Mouse (Mus musculus): ENCODE data around the gene C1s2. TPM values are rescaled to one million over a fixed set of nuclear protein-coding genes. Genes with fewer than 3 reads are reported as not detected.
"Not testable (repeated sequence)": the region's sequence is repeated elsewhere in the genome, so short reads cannot be mapped to it uniquely, and the experiment has no call there.

Gene C1s2
- total RNA-seq, 2 experiments from 2014 or later, result 0.14 to 0.16 TPM

DNA sequence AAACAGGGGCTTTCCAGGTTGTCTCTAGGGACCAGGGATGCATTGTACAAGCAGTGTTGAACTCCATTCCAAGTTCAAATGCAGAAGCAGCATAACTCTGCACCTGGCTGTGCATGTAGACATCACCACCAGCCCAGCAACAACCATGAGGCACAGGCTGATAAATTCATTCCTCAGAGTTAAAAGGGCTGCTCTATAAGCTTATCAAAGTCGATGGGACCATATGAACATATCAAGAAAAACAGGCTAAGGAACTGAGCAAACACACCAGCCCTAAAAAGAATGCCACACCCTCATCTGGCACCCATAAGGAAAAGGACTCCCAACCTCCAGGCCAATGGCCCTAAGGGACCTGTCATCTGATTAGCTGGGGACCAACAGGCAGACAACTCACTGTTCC is 10.5 kb upstream of the C1s2 start:
- DNase-seq (ENCODE audit: low spot score in 2 of 2), result no peak
- intact Hi-C loops (cut with DNase I), result loop anchor here (10.0 kb wide), 1 partner anchor 162 kb away; no protein-coding TSS in a partner anchor

DNA sequence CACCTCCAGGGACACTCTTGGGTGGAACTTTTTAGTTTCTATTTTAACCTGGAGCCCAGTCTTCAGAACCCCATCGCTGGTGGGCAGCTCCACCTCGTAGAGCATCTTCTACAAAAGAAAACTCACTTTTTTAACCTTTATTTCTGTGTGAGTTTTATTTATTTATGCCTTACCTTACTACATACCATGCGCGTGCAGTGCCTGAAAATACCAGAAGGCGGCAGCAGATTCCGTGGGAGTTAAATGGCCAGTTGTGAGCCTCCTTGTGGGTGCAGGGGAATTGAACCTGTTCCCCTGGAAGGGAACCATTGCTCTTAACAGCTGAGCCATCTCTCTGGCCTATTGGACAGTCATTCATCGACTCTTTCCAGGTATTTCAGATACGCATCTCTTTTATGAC is 5.1 kb upstream of the C1s2 start:
- intact Hi-C loops (cut with DNase I), result loop anchor here (5.0 to 10.0 kb wide), 2 partner anchors 69 to 156 kb away; partner anchors contain the start of gene C1rb
- peak; percentile 24 to 46 for DNase-seq (ENCODE audit: low spot score in 2 of 2)

DNA sequence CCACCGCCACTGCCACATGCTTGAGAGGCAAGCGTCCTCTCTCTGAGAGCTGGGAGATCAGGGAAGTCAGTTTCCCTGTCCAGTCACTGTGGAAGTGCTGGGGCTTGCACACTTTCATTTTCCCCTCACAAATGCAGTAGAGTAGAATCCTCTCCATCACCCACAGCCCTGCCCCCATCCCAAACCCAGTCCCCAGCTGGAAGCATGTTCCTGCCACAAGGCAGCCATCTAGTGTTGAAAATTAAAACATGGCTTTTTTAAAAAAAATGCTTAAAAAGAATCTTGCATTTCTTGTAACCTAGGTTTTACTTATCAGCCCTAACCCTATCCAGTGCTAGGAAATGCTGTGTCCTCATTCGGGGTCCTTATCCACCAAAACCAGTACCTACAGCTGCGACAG is 4.2 kb upstream of the C1s2 start:
- peak in 1 of 2 experiments; percentile 15 for DNase-seq (ENCODE audit: low spot score in 2 of 2)
- intact Hi-C loops (cut with DNase I), result loop anchor here (5.0 to 10.0 kb wide), 2 partner anchors 68 to 155 kb away; partner anchors contain the start of gene C1rb

DNA sequence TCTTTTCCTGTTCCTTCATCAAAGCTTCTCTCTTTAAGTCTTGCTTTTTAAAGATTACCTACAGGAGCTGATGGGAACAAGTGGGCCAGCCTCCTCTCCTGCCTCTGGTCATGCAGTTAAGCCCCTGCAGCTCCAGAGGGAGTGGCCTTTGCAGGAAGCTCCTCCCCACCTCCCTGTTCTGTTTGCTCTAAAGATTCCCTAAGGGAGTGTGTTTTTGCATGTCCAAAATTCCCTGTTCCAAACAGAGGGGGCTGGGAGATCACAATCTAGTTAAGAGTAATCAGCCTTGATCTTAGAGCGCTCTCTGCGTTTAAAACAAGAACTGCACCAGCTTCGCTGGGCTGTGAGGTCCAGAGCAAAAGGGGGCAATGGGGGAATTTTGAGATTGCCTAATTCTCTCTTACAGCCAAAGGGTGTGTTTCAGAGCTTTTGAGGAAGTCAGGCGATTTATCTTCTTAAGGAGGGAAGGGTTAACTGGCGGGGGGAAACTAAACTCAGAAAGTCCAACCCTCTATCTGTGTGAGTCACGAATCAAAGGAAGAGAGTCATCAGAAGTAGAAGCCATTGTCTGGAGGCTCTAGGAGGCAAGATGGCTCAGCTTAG is 1.1 kb upstream of the C1s2 start:
- intact Hi-C loops (cut with DNase I); DNase-seq (ENCODE audit: low spot score in 2 of 2): not testable (repeated sequence)

DNA sequence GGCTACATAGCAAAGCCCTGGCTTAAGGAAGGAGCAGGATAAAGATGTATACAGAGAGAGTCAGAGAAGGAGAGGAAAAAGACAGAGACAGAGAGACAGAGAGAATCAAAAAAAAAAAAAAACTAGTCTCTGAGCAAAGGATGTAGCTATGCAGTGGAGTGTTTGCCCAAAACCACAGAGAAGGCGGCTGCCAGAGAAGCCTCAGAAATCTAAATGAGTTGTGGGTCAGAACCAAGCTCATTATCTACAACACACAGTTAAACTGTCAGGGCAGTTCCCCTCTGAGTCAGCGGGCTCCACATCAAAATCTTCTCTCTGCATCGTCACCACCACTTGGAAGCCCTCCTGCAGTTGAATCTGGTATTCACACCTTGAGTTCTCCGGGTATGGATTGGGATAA is 5.1 kb downstream of the C1s2 start:
- intact Hi-C loops (cut with DNase I), result no loop called here
- DNase-seq (ENCODE audit: low spot score in 2 of 2), result no peak

- DNase-seq (ENCODE audit: low spot score in 2 of 2); intact Hi-C loops (cut with DNase I): not testable (repeated sequence)
Measured at GRCm38 (mm10) chr6:124626184-124626583, 9.7 kb downstream of the C1s2 start.

DNA sequence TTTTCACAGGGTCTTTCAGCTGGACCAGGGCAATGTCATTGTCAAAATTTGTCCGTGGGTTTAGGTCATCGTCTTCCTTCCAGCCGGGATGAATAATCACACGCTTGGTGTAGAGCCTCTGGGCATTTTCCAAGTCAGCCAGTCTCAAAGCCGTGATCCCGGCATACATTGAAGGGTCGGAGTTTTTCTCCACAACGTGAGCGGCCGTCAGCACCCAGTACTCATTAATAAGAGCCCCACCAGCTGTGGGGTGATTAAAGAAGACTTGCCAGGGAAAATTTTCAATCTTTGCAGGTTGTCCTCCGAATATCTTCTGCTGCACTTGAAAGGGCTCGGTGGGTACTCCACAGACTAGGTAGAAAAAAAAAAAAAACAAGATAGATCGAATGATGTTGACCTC is 10.3 kb downstream of the C1s2 start:
- intact Hi-C loops (cut with DNase I), result no loop called here
- DNase-seq (ENCODE audit: low spot score in 2 of 2), result no peak

DNA sequence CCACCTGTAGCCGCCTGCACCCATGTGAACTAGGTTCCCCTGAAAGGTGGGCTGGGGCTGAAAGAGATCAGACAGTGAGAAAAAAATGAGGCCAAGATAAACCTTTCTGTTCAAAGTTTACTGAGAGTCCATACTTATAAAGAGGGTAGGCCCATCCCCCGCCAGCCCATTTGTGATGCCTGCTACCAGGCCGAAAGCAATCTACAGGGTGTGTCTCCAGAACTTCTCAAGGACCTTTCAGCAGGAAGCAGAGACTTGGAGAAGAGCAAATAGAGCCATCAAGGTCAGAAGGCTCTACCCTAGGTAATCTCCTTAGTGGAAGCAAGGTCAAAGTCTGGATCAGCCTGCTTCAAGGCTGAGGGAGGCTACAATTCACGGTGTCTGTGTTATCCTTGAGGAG is 33.9 kb downstream of the C1s2 start:
- intact Hi-C loops (cut with DNase I), result no loop called here
- DNase-seq (ENCODE audit: low spot score in 2 of 2), result no peak

DNA sequence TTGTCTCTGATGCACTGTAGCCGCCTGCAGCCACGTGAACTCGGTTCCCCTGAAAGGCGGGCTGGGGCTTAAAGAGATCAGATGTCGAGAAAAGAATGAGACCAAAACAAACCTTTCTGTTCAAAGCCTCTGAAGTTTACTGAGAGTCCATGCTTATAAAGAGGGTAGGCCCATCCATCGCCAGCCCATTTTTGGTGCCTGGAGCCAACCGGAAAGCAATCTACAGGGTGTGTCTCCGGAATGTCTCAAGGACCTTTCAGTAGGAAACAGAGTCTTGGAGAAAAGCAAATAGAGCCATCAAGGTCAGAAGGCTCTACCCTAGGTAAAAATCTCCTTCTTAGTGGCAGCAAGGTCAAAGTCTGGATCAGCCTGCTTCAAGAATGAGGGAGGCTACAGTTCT is 42.8 kb downstream of the C1s2 start:
- intact Hi-C loops (cut with DNase I), result no loop called here
- DNase-seq (ENCODE audit: low spot score in 2 of 2), result no peak

GRCm38 (mm10) chr6:124592186-124592700 is 43.6 kb downstream of the C1s2 start:
- intact Hi-C loops (cut with DNase I), result no loop called here
- DNase-seq (ENCODE audit: low spot score in 2 of 2), result no peak

DNA sequence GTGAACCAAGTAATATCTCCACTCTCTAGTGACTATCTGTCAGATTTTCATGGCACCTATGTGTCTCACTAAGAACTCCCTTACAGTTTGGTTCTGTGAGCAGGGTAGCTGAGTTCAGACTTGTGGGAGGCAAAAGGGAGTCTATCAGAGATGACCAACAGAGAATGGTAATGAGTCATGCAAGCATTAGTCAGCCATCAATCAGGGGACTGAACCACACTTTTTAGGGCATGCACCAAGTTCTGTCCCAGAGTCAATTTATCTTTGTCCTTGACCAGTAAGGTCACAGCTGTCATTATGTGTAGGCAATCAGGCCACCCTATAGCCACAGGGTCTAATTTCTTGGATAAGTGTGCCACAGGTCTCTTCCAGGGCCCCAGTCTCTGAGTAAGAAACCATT is 47.1 kb downstream of the C1s2 start:
- intact Hi-C loops (cut with DNase I), result no loop called here
- DNase-seq (ENCODE audit: low spot score in 2 of 2), result no peak

DNA sequence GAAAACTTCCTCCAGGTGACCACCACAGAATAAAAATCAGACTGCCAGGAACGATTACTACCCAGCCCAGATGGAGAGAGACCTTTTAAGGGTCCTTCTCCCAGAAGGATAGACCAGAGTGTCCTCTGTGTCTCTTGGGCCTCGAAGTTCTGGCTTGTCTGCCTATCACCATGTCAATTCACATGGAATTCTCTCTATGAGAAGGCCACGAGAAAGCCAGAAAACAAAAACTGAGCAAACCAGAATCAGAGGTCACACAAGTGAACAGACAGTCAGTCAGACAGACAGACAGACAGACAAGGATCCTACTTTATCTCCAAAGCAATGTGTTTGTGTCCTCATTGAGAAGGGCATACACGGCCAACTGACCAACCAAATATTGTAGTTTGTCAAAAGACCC is 49.6 kb downstream of the C1s2 start:
- intact Hi-C loops (cut with DNase I), result no loop called here
- DNase-seq (ENCODE audit: low spot score in 2 of 2), result no peak

- DNase-seq (ENCODE audit: low spot score in 2 of 2), result no peak
- intact Hi-C loops (cut with DNase I), result no loop called here
Measured at GRCm38 (mm10) chr6:124585761-124586160, 50.1 kb downstream of the C1s2 start.

- intact Hi-C loops (cut with DNase I), result no loop called here
- DNase-seq (ENCODE audit: low spot score in 2 of 2), result no peak
Measured at GRCm38 (mm10) chr6:124584935-124585334, 51.0 kb downstream of the C1s2 start.

DNA sequence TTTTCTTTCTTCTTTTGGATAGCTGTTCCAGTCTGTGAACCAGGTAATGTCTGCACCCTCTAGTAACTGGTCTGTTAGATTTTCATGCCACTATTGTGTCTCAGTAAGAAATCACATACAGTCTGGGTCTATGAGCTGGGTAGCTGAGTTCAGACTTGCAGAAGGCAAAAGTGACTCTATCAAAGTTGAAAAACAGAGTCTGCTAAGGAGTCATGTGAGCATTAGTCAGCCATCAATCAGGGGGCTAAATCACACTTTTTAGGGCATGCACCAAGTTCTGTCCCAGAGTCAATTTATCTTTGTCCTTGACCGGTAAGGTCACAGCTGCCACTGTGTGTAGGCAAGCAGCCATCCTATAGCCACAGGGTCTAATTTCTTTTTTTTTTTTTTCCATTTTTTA is 53.7 kb downstream of the C1s2 start:
- no peak for DNase-seq (ENCODE audit: low spot score in 2 of 2)
- intact Hi-C loops (cut with DNase I), result no loop called here

- intact Hi-C loops (cut with DNase I); DNase-seq (ENCODE audit: low spot score in 2 of 2): not testable (repeated sequence)
Measured at GRCm38 (mm10) chr6:124580155-124580554, 55.7 kb downstream of the C1s2 start.

DNA sequence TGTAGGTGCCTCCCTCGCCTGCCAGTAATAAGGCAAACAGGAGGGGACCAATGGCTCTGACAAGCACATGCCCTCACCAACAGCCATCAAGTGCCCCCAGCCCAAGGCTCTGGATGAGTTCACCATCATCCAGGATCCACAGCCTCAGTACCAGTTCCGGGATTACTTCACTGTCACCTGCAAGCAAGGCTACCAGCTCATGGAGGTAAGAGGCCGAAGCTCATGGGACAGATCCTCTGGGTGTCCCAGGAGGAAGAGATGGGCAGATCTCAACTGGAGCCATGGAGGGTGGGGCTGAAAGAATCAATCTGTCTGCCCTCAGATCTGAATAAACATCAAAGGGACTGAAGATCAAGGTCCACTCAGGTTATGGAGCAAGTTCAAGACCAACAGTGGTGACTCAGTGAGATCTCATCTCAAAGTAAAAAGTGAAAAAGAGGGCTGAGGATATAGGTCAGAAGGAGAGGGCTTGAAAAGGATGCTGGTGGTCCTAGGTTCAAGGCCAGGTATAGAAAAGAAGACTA is 60.7 kb downstream of the C1s2 start:
- DNase-seq (ENCODE audit: low spot score in 2 of 2); intact Hi-C loops (cut with DNase I): not testable (repeated sequence)

Other genes starting within 250 kb of the C1s2 start
- gene Pex5, start 221.0 kb downstream of the C1s2 start, total RNA-seq (2021), result 10 to 100 TPM; 64.8 to 73.3 TPM
- gene Clstn3, start 171.3 kb downstream of the C1s2 start, total RNA-seq (2021), result 100 to 1,000 TPM; 384 to 400 TPM
- under 1 TPM; 0.11 to 0.32 TPM for gene C1rl, start 143.0 kb downstream of the C1s2 start, total RNA-seq (2021)
- 1 to 10 TPM; 1.1 TPM for gene C1ra, start 123.7 kb downstream of the C1s2 start, total RNA-seq (2021)
- gene C1s1, start 93.7 kb downstream of the C1s2 start, total RNA-seq (2021), result 1 to 10 TPM; 1.4 to 1.5 TPM
- gene C1rb, start 65.8 kb downstream of the C1s2 start, total RNA-seq (2021), result under 1 TPM in 1 of 2 experiments, not detected in 1; 0.28 TPM
- gene Lpcat3, start 26.9 kb upstream of the C1s2 start, total RNA-seq (2021), result 10 to 100 TPM; 22.4 to 31.2 TPM
- gene Emg1, start 76.1 kb upstream of the C1s2 start, total RNA-seq (2021), result 10 to 100 TPM; 42.9 to 48.8 TPM
- 100 to 1,000 TPM; 112 to 120 TPM for gene Phb2, start 76.3 kb upstream of the C1s2 start, total RNA-seq (2021)
- 1 to 10 TPM; 3.1 to 4.5 TPM for gene Ptpn6, start 102.6 kb upstream of the C1s2 start, total RNA-seq (2021)
- 100 to 1,000 TPM; 315 to 349 TPM for gene Grcc10, start 105.3 kb upstream of the C1s2 start, total RNA-seq (2021)
- gene Gm45234, start 119.9 kb upstream of the C1s2 start, total RNA-seq (2021), result not detected
- gene Atn1, start 120.4 kb upstream of the C1s2 start, total RNA-seq (2021), result 100 to 1,000 TPM; 154 to 162 TPM
- 1,000 to 10,000 TPM in 1 of 2 experiments, 100 to 1,000 TPM in 1; 999 to 1,002 TPM for gene Eno2, start 133.6 kb upstream of the C1s2 start, total RNA-seq (2021)
- 1 to 10 TPM; 1.5 to 1.9 TPM for gene Lrrc23, start 143.6 kb upstream of the C1s2 start, total RNA-seq (2021)
- 1 to 10 TPM; 4.4 to 5.2 TPM for gene Spsb2, start 172.6 kb upstream of the C1s2 start, total RNA-seq (2021)
- gene Tpi1, start 178.2 kb upstream of the C1s2 start, total RNA-seq (2021), result 100 to 1,000 TPM; 739 to 808 TPM
- 100 to 1,000 TPM; 176 to 177 TPM for gene Usp5, start 193.4 kb upstream of the C1s2 start, total RNA-seq (2021)
- 1 to 10 TPM in 1 of 2 experiments, under 1 TPM in 1; 0.50 to 1.1 TPM for gene Cdca3, start 193.5 kb upstream of the C1s2 start, total RNA-seq (2021)
- under 1 TPM in 1 of 2 experiments, not detected in 1; 0.18 TPM for gene Gnb3, start 204.2 kb upstream of the C1s2 start, total RNA-seq (2021)
- gene P3h3, start 221.7 kb upstream of the C1s2 start, total RNA-seq (2021), result 10 to 100 TPM; 21.9 to 25.7 TPM
- 100 to 1,000 TPM; 207 to 229 TPM for gene Gpr162, start 227.9 kb upstream of the C1s2 start, total RNA-seq (2021)

Measured in left cerebral cortex, postnatal 25 days (tissue).